Mouse (Mus musculus): ENCODE data around the gene Gm20388.

- TF ChIP-seq CTCF (IDR thresholded peaks at IDR 0.05; ENCODE audit: low read depth) (no peak), EP300 (optimal IDR thresholded peaks at IDR 0.05) (no peak)
Observed at GRCm38 (mm10) chr8:121018236-121018635, 1107.6 kb downstream of the Gm20388 start.
